Mouse (Mus musculus): ENCODE measurements around the gene Eno3.
A peak's percentile ranks its signal among the peaks of the same experiment; 100 is the strongest.

Gene Eno3

DNA sequence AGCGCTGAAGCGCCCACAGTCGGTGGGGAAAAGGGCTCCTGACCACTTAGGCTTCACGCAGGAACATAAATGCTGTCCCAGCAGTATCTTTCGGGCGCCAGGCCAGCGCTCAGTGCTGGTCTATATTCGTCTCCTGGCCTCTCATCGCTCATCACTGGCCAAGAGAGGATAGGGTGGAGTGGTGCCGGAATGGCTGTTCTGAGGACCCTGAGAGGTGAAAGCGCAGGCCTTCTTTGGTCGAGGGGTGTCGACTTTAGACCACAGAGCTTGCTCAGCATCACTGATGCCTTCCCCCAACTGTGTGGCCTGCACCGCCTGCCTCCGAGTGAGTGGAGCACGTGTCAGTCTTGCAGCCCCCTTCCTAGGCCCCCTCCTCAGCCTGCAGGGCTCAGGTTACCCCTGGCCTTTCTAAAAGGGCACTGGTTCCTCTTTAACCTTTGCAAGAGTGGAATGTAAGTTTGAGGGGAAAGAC lies 510 bp upstream of the Eno3 start:
- no peak for DNase-seq (ENCODE audit: low read depth, low spot score)

- no peak for DNase-seq (ENCODE audit: low read depth, low spot score)
These were observed 571 bp downstream of the Eno3 start for GRCm38 (mm10) chr11:70657573-70657972.

- no peak for DNase-seq (ENCODE audit: low read depth, low spot score)
These were observed 989 bp downstream of the Eno3 start for GRCm38 (mm10) chr11:70657991-70658390.

DNA sequence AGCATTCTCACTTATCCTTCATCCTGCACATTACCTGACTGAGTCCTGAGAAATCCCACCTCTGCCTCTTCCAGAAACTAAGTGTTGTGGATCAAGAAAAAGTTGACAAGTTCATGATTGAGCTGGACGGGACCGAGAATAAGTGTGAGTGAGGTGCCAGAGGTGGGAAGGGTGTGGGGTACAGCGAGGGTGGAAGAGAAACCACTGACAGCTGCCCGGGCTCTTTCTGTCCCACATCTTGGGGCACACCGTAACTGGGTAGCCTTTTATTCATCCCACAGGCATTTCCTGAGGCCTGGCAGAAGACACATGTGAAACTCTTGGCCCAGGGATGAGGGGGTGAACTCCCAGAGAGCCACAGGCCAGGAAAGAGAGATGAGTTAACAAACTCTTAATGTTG lies 1.5 kb downstream of the Eno3 start:
- DNase-seq (ENCODE audit: low read depth, low spot score): no peak

- peak; percentile 87 for DNase-seq (ENCODE audit: low read depth, low spot score)
These were observed 1.9 kb downstream of the Eno3 start for GRCm38 (mm10) chr11:70658942-70659341.

DNA sequence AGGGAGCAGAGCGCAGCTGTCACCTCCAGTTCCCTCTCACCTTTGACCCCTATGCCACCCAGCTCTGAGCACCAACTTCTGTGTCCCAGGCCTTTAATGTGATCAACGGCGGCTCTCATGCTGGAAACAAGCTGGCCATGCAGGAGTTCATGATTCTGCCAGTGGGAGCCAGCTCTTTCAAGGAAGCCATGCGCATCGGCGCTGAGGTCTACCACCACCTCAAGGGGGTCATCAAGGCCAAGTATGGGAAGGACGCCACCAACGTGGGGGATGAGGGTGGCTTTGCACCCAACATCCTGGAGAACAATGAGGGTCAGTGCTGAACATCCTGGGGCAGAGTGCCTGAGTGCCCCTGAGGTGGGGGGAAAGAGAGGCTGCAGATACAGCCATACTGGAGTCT lies 3.6 kb downstream of the Eno3 start:
- DNase-seq (ENCODE audit: low read depth, low spot score): no peak

DNA sequence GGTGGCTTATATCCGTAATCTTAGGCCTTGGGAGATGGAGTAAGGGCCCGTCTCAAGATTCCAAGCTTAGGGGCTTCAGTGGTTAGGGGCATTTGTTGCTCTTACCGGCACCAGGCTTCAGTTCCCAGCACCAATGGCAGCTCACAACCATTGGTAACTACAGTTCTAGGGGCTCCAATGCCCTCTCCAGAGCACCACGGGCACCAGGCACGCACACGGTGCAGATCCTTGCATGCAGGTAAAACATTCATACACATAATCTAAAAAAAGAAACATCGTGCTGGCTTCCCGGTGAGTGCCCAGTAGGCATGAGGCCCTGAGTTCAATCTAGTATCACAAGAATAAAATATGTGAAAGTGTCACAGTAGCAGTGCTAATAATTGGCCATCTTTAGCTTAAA lies 6.1 kb downstream of the Eno3 start:
- no peak for DNase-seq (ENCODE audit: low read depth, low spot score)

DNA sequence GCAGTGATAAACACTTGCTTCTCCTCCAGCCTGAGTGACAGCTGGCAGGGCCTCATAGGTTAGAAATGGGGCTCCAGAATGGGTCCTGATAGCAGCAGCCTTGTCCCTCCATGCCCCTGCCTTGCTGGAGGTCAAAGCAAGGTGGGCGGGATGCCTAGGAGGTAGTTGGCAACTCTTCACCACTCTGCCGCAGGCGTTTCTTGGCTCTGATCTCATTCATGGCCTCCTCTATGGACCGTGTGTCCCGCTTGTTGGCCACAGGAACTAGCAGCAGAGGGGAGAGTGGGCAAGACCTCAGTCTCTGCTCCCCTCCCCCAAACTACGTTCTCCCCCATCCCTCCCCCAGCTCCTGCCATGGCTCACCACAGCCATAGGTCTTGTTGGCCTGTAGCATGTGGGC lies 7.0 kb downstream of the Eno3 start:
- no peak for DNase-seq (ENCODE audit: low read depth, low spot score)

DNA sequence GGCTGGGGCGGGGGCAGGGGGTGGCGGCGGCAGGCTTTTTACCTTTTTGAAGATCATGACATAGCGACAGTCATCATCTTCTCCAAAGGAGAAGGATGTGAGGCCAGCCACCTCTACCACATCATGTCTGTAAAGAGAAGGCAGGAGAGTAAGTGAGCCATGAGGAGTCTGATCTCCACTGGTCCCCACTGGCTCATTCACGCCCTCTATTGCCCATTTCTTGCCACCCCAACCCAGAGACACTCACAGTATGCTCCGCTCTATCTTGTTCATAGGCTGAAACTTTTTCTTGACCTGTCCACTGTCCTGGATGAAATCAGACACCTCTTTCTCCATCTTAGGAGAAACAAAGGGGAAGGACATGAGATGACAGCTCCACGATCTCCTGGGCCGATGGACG lies 7.7 kb downstream of the Eno3 start:
- DNase-seq (ENCODE audit: low read depth, low spot score): no peak

GRCm38 (mm10) chr11:70666687-70667086 lies 9.7 kb downstream of the Eno3 start:
- DNase-seq (ENCODE audit: low read depth, low spot score): no peak

- no peak for DNase-seq (ENCODE audit: low read depth, low spot score)
These were observed 10.5 kb downstream of the Eno3 start for GRCm38 (mm10) chr11:70667271-70668150.

- no peak for DNase-seq (ENCODE audit: low read depth, low spot score)
These were observed 11.4 kb downstream of the Eno3 start for GRCm38 (mm10) chr11:70668335-70668770.

DNA sequence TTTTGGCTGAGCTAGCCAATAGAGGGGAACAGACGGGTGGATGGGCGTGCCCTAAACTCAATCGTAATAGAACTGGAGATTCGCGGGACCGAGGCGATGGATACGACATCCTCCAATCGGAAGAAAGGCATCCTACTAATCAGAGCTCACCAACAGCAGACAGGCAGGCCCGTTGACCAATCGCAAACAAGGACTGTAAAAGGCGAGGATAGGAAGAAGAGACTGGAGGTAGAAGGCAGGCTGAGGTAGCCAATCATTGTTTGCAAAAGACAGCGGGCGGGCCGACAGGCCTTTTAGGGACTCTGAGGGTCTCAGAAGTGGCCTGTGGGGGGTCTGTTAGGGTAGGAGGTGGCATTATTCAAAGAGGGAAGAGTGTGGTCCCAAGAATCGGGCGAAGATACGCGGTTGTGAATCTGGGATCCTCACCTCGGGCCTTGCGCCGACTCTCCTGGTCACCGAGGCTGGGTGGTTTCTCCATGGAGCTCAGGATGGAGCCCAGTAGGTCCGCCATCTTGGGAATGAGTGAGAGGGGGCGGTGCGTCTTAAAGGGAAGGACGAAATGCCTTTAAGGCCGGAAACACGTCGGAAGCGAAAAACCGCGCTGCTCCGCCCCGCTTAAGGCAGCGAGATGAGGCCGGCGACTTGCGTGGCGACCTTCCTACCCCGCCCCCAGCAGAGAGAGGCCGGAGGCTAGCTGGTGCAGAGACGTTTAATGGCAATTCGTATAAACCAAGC lies 11.9 kb downstream of the Eno3 start, which contains the start of gene Spag7:
Gene Spag7, minus strand, starts transcription at position 646 of the 735 bp plus-strand sequence.
- peak; percentile 100 for DNase-seq (ENCODE audit: low read depth, low spot score)

GRCm38 (mm10) chr11:70669582-70670345 lies 12.8 kb downstream of the Eno3 start:
- DNase-seq (ENCODE audit: low read depth, low spot score): peak; percentile 97

- DNase-seq (ENCODE audit: low read depth, low spot score): no peak
These were observed 13.5 kb downstream of the Eno3 start for GRCm38 (mm10) chr11:70670483-70670882.

DNA sequence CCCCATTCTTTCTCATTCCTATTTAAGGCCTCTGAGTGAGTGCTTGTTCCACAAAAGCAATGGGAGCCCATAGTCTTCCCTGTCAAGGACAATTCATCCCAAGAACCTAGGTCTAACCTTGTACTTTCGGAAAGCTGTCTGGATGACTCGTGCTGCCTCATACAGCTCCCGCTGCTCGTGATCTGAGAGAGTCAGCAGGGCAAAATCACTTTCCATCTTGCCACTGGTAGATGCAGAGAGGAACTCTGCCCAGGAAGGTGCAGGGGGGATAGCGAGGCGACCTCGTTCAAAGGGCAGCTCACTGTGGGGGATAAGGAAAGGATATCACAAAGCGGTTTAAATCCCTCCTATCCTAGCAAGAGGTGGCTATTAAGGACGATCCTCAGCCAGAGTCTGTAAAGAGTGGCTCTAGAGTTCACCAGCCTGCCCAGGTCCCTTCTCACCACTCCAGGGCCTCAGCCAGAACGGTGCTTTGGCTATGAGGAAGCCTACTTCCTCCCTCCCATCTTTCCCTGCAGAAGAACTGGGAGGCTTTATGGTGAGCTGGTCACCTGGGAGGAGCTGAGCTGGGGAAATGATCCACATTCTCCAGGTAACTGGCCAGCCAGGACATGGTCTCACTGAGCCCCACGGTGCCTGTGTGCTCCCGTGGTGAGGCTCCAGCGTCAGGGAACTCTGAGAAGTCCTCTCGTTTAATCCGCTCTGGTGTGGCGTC lies 14.5 kb downstream of the Eno3 start:
- DNase-seq (ENCODE audit: low read depth, low spot score): no peak

DNA sequence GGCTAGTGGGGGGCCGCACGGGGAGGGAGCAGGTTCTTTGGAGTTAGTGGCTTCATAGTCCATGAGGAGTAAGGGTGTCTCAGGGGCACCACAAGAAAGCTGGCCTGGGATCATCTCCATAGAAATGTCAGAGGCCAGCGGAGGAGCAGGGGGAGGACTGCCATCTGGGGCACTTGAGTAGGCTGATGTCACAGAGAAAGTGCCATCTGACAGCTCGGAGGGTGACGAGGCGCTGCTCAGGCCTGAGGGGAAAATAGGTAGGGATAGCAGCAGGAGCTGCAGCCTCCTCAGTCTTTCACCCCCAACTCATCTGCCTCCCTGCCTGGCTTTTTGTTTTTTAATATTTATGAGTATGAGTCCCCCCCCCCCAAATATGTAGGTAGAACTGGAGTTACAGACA lies 17.0 kb downstream of the Eno3 start:
- DNase-seq (ENCODE audit: low read depth, low spot score): no peak

- DNase-seq (ENCODE audit: low read depth, low spot score): peak; percentile 50
These were observed 17.5 kb downstream of the Eno3 start for GRCm38 (mm10) chr11:70674501-70674900.

DNA sequence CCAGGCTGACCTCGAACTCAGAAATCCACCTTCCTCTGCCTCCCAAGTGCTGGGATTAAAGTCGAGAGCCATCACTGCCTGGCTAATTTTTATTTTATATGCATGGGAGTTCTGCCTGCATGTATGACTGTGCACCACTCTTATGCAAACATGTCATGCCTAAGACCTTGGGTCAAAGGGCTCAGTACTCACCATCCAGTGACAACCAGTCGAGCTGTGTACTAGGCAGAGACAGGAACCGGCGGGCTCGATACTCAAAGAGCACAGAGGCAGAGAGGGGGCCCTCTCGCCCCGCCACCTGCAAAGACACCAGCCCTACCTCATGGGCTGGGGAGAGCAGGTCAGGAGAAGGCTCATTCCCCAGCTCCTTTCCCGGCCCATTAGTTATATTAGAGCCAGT lies 21.1 kb downstream of the Eno3 start:
- no peak for DNase-seq (ENCODE audit: low read depth, low spot score)

DNA sequence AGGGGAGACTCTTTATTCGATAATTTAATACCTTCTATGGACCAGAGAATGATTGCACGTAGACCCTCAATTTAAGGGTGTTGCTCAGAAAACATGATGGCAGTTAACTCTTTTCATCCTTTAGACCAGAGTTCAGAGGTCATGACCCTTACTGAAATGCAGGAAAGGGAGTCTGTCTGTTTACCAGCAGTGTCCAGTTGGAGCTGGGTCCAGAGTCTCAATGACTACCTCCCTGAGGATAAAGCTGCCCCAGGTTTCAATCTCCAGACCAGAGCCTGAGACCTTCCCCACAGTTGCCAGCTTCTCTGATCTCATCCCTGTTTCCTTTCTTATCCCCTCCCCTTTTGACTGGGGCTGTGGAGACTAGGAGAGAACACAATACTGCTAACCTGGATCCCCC lies 21.6 kb downstream of the Eno3 start:
- DNase-seq (ENCODE audit: low read depth, low spot score): no peak

DNA sequence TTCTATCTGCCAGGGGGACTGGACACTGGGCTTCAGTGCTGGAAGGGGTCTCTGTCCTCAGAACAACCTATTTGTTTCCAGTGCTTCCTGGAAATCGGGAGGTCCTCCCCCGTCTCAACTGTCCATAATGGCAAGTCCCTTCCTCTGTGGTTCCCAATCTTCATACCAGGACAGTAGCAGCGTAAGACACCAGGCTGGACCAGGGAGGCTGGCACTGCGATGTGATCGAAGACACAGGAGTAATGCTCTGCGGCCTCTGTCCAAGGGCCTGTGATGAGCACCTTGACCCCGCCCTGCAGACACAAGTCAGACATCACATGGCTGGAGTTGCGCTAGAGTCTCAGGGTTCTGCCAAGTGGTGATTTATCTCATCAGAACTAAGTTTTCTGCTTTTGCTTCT lies 22.4 kb downstream of the Eno3 start:
- DNase-seq (ENCODE audit: low read depth, low spot score): no peak

All from R1 (cell line).